Mouse (Mus musculus): ENCODE results near the gene Pramel1. TPM values are rescaled to one million over a fixed set of nuclear protein-coding genes. Genes with fewer than 3 reads are reported as not detected.
"Not testable (repeated sequence)": the region's sequence is repeated elsewhere in the genome, so short reads cannot be mapped to it uniquely, and the experiment has no call there.

Gene Pramel1
- total RNA-seq, 2 experiments from 2014 or later = not detected

GRCm38 (mm10) chr4:143426770-143427169, 32.5 kb downstream of the Pramel1 start:
- ATAC-seq (replicated peaks; ENCODE audit: poor library complexity, severe bottlenecking) = not testable (repeated sequence)

Other genes starting within 250 kb of the Pramel1 start
- gene Prdm2, start 181.4 kb upstream of the Pramel1 start, total RNA-seq (2014; fragmentation: Nextera tagmentation) = 20.5 and 27.8 TPM in 2 replicates
- gene Prdm2, start 181.4 kb upstream of the Pramel1 start, total RNA-seq (2017) = 11.0 and 12.4 TPM in 2 replicates
- gene Pdpn, start 94.9 kb upstream of the Pramel1 start, total RNA-seq (2014; fragmentation: Nextera tagmentation) = not detected in 2 replicates
- gene Pdpn, start 94.9 kb upstream of the Pramel1 start, total RNA-seq (2017) = not detected in 2 replicates
- gene Lrrc38, start 44.7 kb upstream of the Pramel1 start, total RNA-seq (2014; fragmentation: Nextera tagmentation) = not detected in 2 replicates
- not detected in 2 replicates for gene Lrrc38, start 44.7 kb upstream of the Pramel1 start, total RNA-seq (2017)
- gene Pramef8, start 18.0 kb downstream of the Pramel1 start, total RNA-seq (2014; fragmentation: Nextera tagmentation) = 13.9 and 15.5 TPM in 2 replicates
- 8.5 and 10.4 TPM in 2 replicates for gene Pramef8, start 18.0 kb downstream of the Pramel1 start, total RNA-seq (2017)
- gene Oog4, start 55.9 kb downstream of the Pramel1 start, total RNA-seq (2014; fragmentation: Nextera tagmentation) = not detected in 2 replicates
- not detected in 2 replicates for gene Oog4, start 55.9 kb downstream of the Pramel1 start, total RNA-seq (2017)
- gene Gm13043, start 116.9 kb downstream of the Pramel1 start, total RNA-seq (2014; fragmentation: Nextera tagmentation) = not detected in 2 replicates
- gene Gm13043, start 116.9 kb downstream of the Pramel1 start, total RNA-seq (2017) = not detected in 2 replicates
- not detected in 2 replicates for gene Gm13040, start 141.5 kb downstream of the Pramel1 start, total RNA-seq (2014; fragmentation: Nextera tagmentation)
- gene Gm13040, start 141.5 kb downstream of the Pramel1 start, total RNA-seq (2017) = not detected in 2 replicates
- gene BC080695, start 157.3 kb downstream of the Pramel1 start, total RNA-seq (2014; fragmentation: Nextera tagmentation) = not detected in 2 replicates
- not detected in 2 replicates for gene BC080695, start 157.3 kb downstream of the Pramel1 start, total RNA-seq (2017)
- not detected in 2 replicates for gene Gm13057, start 157.3 kb downstream of the Pramel1 start, total RNA-seq (2014; fragmentation: Nextera tagmentation)
- not detected in 2 replicates for gene Gm13057, start 157.3 kb downstream of the Pramel1 start, total RNA-seq (2017)
- not detected in 2 replicates for gene Gm13083, start 220.6 kb downstream of the Pramel1 start, total RNA-seq (2014; fragmentation: Nextera tagmentation)
- gene Gm13083, start 220.6 kb downstream of the Pramel1 start, total RNA-seq (2017) = not detected in 2 replicates